Mouse (Mus musculus) forebrain, embryonic 11.5 days (tissue): ENCODE results near the gene Dlgap1. TPM values are rescaled to one million over a fixed set of nuclear protein-coding genes. Genes with fewer than 3 reads are reported as not detected.

Source experiments
- ATAC-seq: fragments of 200-750 bp; cut with Nextera tagmentation; replicated peaks from 2 replicates; pipeline ENCODE4 v1.8.0; 2017; ENCODE audit warnings: moderate TSS enrichment; ENCODE audit not compliant: low FRiP score
- DNase-seq: peaks from one replicate; pipeline ENCODE4 v3.0.0-alpha.2; 2017; ENCODE audit warnings: low spot score
- H3K27ac ChIP-seq: fragments of 300-500 bp; sonication (generic); 2 replicates; pipeline ENCODE4 v1.5.1; 2014; ENCODE audit warnings: low read depth, low read length
- H3K27me3 ChIP-seq: fragments of 300-500 bp; sonication (generic); 2 replicates; pipeline ENCODE4 v1.6.1; 2014; ENCODE audit warnings: mild to moderate bottlenecking, low read length, mixed read lengths; ENCODE audit not compliant: control insufficient read depth, insufficient read depth
- H3K36me3 ChIP-seq: fragments of 300-500 bp; sonication (generic); 2 replicates; pipeline ENCODE4 v1.6.1; 2014; ENCODE audit warnings: mild to moderate bottlenecking, low read length, moderate library complexity, mixed read lengths; ENCODE audit not compliant: control insufficient read depth, insufficient read depth
- H3K4me1 ChIP-seq: fragments of 300-500 bp; sonication (generic); replicated peaks from 2 replicates; pipeline ENCODE4 v1.6.1; 2014; ENCODE audit warnings: low read length, mixed read lengths; ENCODE audit not compliant: control insufficient read depth, insufficient read depth
- H3K4me2 ChIP-seq: fragments of 300-500 bp; sonication (generic); 2 replicates; pipeline ENCODE4 v1.6.1; 2014; ENCODE audit warnings: low read depth, mild to moderate bottlenecking, low read length, moderate library complexity, mixed read lengths; ENCODE audit not compliant: severe bottlenecking
- H3K4me3 ChIP-seq: fragments of 300-500 bp; sonication (generic); 2 replicates; pipeline ENCODE4 v1.5.1; 2014; ENCODE audit warnings: low read depth, low read length
- H3K9ac ChIP-seq: fragments of 300-500 bp; sonication (generic); 2 replicates; pipeline ENCODE4 v1.6.1; 2014; ENCODE audit warnings: low read length
- H3K9me3 ChIP-seq: fragments of 300-500 bp; sonication (generic); 2 replicates; pipeline ENCODE4 v1.6.1; 2016; ENCODE audit warnings: low read length, mixed read lengths; ENCODE audit not compliant: control insufficient read depth
- WGBS: fragments of 180-500 bp; shearing (Covaris S2); extraction: QIAGEN DNeasy Blood & Tissue Kit; methylation state at CpG from one replicate; pipeline ENCODE4 v1.1.7; 2014; 5-methylcytosine and 5-hydroxymethylcytosine counted together
- polyA plus RNA-seq: library from polyadenylated mRNA; unstranded; fragments of >200 nt; fragmentation: Nextera tagmentation; extraction: Ambion mirVana; gene quantifications from 2 replicates; pipeline ENCODE4 v1.2.1, GENCODE M21; 2014

Dlgap1 gene
- polyA plus RNA-seq, 1 experiment from 2014 or later, result 3.0 TPM

DNA sequence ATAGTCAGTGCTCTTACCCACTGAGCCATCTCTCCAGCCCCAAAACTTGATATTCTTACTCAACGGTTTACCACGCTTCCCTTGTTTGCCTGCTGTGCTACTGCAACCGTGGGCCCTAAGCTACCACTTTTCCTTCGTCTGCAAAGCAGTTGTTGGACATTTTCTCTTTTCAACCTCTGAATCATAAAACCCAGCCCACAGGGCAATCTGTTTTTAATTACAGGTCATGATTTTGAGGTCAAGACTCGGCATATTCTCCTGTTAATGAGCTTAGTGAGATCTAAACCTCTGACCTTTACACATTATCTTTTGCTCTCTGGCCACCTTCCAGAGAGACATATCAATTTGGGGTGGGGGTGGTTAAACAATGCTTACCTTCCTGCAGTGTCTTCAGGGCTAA lies 869.7 kb downstream of the Dlgap1 start:
- WGBS, result 65% methylated on average over 5 of the region's 5 CpGs
- Histone ChIP-seq H3K27me3 (no peaks in the 10 kb centered on the region), H3K4me3 (no peak overlapping the region), H3K9ac (no peak overlapping the region), H3K36me3 (no peaks in the 10 kb centered on the region; the same call in 1 of the 2 replicates), H3K4me1 (peaks cover 5% of the 10 kb centered on the region), H3K4me2 (no peak overlapping the region), H3K27ac (no peak overlapping the region), H3K9me3 (no peaks in the 10 kb centered on the region)
- no peak for DNase-seq
- ATAC-seq, result no peak

DNA sequence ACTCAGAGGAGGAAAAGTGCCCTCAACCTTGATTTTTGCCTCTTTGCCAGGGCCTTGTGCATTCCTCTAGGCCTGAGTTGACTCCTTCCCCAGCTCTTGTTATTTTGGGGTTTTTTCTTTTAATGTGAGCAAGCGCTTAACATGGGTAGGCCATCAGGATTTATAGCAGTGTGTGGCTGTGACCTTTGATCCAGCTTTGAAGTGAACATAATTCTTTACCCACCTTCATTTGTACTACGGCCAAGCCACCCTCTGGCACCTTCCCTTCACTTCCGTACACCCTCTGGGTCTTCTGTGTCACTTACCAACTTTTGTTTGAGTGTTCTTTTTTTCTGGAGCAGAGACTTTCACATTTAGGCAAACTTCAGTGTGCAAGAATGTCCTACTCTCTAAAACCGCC lies 874.4 kb downstream of the Dlgap1 start:
- Histone ChIP-seq H3K4me2 (no peak overlapping the region), H3K27ac (no peak overlapping the region), H3K4me1 (0 out of 2 replicates have a peak, but pooled peaks cover 2% of the 10 kb centered on the region), H3K27me3 (no peaks in the 10 kb centered on the region), H3K36me3 (peaks cover 4% of the 10 kb centered on the region; the same call in 1 of the 2 replicates), H3K9ac (no peak overlapping the region), H3K9me3 (no peaks in the 10 kb centered on the region), H3K4me3 (no peak overlapping the region)
- ATAC-seq (no peak), DNase-seq (no peak)
- WGBS, result 75% methylated on average over 4 of the region's 4 CpGs

DNA sequence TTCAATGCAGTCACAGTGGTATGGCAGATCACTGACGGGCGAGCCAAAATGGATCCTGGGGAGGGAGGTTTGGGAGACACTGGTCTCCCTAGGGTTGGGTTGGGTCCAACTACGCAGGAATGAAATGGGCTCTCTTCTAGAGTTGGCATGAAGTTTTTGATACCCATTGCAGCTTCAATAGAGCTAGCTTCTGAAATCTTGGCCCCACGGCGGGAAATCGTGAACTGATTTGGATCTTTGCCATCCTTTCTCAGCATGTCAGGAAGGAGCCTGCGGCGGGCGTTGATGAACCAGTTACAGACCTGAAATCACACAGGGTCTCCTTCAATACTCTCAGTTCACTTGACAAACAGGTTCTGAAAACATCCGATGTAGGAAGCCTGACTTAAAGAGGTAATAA lies 876.1 kb downstream of the Dlgap1 start:
- no peak overlapping the region for H3K4me3 ChIP-seq
- no peak overlapping the region for H3K4me2 ChIP-seq
- H3K27me3 ChIP-seq, result no peaks in the 10 kb centered on the region; the same call in 1 of the 2 replicates
- H3K9me3 ChIP-seq, result no peaks in the 10 kb centered on the region
- 84% methylated on average over 10 of the region's 10 CpGs for WGBS
- H3K4me1 ChIP-seq, result 0 out of 2 replicates have a peak, but pooled peaks cover 2% of the 10 kb centered on the region
- no peak for ATAC-seq
- H3K27ac ChIP-seq, result no peak overlapping the region
- no peak for DNase-seq
- H3K36me3 ChIP-seq, result peaks cover 4% of the 10 kb centered on the region; the same call in 1 of the 2 replicates
- no peak overlapping the region for H3K9ac ChIP-seq

DNA sequence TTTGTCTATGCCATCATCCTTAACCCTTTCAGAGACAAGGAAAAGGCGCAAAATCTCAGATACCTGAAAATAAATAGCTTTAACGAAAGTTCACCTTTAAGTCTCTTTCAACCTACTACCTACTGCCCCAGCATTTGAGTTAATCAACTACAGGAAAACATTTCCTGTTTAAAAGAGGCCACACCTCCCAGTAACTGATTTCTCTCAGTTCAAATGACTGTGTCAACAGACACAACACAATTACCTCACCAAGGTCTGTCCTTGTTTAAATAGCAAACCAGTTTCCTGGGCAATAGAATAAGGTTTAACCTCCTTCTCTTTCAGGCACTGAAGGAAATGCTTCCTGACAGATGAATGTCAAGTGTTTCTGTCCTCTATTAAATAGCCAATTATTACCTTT lies 876.7 kb downstream of the Dlgap1 start:
- Histone ChIP-seq H3K9ac (no peak overlapping the region), H3K4me1 (0 out of 2 replicates have a peak, but pooled peaks cover 2% of the 10 kb centered on the region), H3K36me3 (peaks cover 4% of the 10 kb centered on the region; the same call in 1 of the 2 replicates), H3K27ac (no peak overlapping the region), H3K4me2 (no peak overlapping the region), H3K9me3 (no peaks in the 10 kb centered on the region), H3K27me3 (no peaks in the 10 kb centered on the region; the same call in 1 of the 2 replicates), H3K4me3 (no peak overlapping the region)
- ATAC-seq (no peak), DNase-seq (no peak)
- 87% methylated on average over 2 of the region's 2 CpGs for WGBS

DNA sequence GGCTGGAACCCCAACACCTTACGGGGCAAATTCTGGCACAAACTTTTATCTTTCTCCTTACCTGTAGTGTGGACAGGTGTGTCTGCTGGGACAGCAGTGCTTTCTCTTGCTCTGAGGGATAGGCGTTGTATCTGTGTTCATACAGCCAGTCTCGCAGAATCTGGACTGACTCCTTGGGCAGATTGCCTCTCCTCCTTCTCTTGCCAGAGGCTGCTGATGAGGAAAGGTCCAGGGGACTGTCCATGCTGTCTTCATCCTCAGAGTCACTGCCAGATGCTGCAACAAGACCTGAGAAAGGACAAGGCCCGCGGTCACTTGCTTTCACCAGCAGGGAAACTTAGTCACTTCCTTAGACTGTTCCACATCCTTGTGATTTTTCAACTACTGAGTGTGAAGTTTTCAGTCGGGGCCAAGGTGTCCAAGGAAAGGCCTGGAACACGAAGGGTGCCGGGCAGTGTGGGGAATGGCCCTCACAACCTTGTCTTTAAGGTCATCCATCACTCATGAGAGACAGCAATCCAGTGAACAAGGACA lies 877.3 kb downstream of the Dlgap1 start:
- WGBS, result 80% methylated on average over 8 of the region's 8 CpGs
- no peaks in the 10 kb centered on the region for H3K9me3 ChIP-seq
- ATAC-seq, result no peak
- H3K4me2 ChIP-seq, result no peak overlapping the region
- H3K4me3 ChIP-seq, result no peak overlapping the region
- H3K36me3 ChIP-seq, result peaks cover 4% of the 10 kb centered on the region; the same call in 1 of the 2 replicates
- H3K9ac ChIP-seq, result no peak overlapping the region
- H3K27me3 ChIP-seq, result no peaks in the 10 kb centered on the region; the same call in 1 of the 2 replicates
- 0 out of 2 replicates have a peak, but pooled peaks cover 2% of the 10 kb centered on the region for H3K4me1 ChIP-seq
- DNase-seq, result no peak
- H3K27ac ChIP-seq, result no peak overlapping the region

DNA sequence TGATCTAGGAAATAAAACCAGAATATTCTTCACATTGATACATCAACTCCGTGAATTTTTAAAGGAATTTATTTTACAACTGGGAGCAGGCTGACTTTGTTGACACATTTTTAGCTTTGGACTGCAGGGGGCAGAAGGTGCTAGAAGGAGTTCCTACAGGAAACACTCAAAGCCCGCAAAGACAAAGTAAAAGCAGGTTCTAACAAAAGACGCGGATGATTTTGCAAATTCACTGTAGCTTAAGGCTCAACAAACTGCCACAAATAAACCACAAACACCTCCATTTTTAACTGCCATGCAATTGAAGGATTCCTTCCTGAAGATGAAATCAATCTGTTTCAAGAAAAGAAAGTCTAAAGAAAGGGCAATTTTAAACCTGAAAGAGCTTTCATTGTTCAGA lies 878.2 kb downstream of the Dlgap1 start:
- DNase-seq (no peak), ATAC-seq (no peak)
- peak overlapping the region; percentile 33; the same call in 1 of the 2 replicates for H3K4me2 ChIP-seq
- H3K9ac ChIP-seq, result peak overlapping the region; percentile 27; the same call in 1 of the 2 replicates
- WGBS, result 2% methylated on average over 4 of the region's 4 CpGs
- no peaks in the 10 kb centered on the region; the same call in 1 of the 2 replicates for H3K27me3 ChIP-seq
- H3K4me1 ChIP-seq, result 0 out of 2 replicates have a peak, but pooled peaks cover 2% of the 10 kb centered on the region
- no peaks in the 10 kb centered on the region for H3K9me3 ChIP-seq
- 0 out of 2 replicates have a peak overlapping the region, but pooled peaks have one; percentile 41 for H3K27ac ChIP-seq
- peaks cover 4% of the 10 kb centered on the region; the same call in 1 of the 2 replicates for H3K36me3 ChIP-seq
- H3K4me3 ChIP-seq, result peak overlapping the region; percentile 11; the same call in 1 of the 2 replicates

DNA sequence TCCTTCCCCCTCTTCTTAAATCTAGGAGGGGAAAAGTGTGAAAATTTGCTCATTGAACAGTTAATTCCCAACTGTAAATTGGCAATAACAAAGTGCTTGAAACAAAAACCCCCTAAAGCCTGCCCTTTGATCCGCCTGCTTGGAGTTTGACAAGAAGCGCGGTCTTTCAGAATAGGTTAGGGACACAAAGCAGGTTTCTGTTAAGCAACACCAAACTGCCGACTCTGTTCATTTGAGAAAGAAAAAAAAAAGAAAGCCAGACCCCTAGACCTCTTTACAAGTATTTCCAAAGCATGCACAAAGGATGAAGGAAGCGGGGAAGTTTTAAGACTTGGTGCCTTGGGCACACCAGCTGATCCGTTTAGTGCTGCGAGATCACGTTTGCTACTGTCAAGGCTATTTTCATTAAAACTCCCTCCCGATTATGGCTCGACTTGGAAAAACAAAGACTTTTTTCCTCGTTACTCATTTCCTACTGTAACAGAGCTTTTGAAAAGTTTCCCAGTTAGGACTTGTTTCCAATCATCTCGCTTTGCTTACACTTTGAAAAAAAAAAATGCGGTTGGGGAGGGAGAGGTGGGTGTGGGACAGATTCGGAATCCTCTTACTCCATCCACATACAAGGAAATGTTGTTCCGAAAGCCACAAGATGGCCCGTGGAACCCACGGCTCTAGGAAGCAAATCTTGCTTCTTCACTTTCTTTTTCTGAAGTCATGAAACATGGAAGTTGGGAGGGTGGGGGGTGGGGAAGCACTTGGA lies 879.1 kb downstream of the Dlgap1 start:
- ATAC-seq, result no peak
- Histone ChIP-seq H3K9me3 (no peaks in the 10 kb centered on the region), H3K4me1 (0 out of 2 replicates have a peak, but pooled peaks cover 2% of the 10 kb centered on the region), H3K27me3 (no peaks in the 10 kb centered on the region; the same call in 1 of the 2 replicates), H3K27ac (peak overlapping the region; percentile 92), H3K9ac (peak overlapping the region; percentile 87; the same call in 1 of the 2 replicates), H3K4me3 (peak overlapping the region; percentile 49), H3K36me3 (peaks cover 4% of the 10 kb centered on the region; the same call in 1 of the 2 replicates), H3K4me2 (peak overlapping the region; percentile 64)
- under 1% methylated on average over 17 of the region's 17 CpGs for WGBS
- DNase-seq, result peak; percentile 61

DNA sequence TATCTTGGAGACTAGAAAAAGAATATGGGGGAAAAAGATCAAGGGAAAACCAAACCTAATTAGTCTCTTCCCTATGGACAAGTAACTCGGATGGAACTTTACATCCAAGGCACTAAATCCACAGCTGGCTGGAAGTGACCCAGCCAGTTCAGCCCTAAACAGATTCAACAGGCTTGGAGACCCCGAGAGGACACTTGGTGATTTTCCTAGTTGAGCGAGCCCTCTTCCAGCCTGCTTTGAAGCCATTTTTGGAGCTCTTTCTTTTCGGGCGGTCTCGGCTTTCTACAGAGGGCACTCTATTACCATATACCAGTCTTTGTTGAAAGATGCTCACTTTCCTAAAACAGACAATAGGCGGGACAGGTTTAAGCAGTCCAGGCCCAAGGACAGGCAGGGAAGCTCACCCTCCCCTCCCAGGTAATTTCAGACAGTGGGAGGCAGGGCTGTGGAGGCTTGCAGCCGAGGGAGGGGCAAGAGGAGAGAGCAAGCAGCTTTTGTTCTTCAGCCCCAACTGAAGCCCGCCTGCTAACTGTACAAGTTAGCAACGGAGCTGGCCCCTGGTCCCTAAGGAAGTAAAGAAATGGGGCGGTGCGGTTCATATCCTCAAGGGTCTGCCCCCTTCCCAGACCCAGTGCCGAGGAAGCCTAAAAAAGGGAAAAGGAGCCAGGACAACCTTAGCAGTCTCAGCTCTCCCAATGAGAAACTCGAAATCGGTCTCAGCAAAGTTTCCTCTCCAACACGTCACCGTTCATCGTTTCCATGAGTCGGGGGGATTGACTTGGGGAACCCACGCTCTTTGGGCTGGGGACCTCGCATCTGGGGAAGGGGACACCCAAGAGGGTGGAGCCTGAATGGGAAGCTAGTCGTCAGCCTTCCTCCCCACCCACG lies 879.9 kb downstream of the Dlgap1 start:
- 0% methylated on average over 23 of the region's 23 CpGs for WGBS
- Histone ChIP-seq H3K4me2 (peak overlapping the region; percentile 64), H3K36me3 (peaks cover 4% of the 10 kb centered on the region; the same call in 1 of the 2 replicates), H3K9me3 (no peaks in the 10 kb centered on the region), H3K4me1 (0 out of 2 replicates have a peak, but pooled peaks cover 2% of the 10 kb centered on the region), H3K27me3 (no peaks in the 10 kb centered on the region; the same call in 1 of the 2 replicates), H3K27ac (peak overlapping the region; percentile 92), H3K4me3 (peak overlapping the region; percentile 49), H3K9ac (peak overlapping the region; percentile 87)
- ATAC-seq (peak; percentile 31), DNase-seq (peak; percentile 74)
